Mouse (Mus musculus) embryonic facial prominence, embryonic 14.5 days (tissue): ENCODE data around the gene Trappc10. TPM values are rescaled to one million over a fixed set of nuclear protein-coding genes. Genes with fewer than 3 reads are reported as not detected.
A peak's percentile ranks its signal among the peaks of the same experiment; 100 is the strongest.

ENCODE experiments used
- ATAC-seq: fragments of 200-750 bp; cut with Nextera tagmentation; 2 replicates; pipeline ENCODE4 v1.8.0; 2017; ENCODE audit warnings: low read depth, moderate number of reproducible peaks, moderate TSS enrichment
- DNase-seq: peaks from one replicate; pipeline ENCODE4 v3.0.0-alpha.2; 2015; ENCODE audit warnings: low spot score
- H3K27ac ChIP-seq: fragments of 300-500 bp; sonication (generic); replicated peaks from 2 replicates; pipeline ENCODE4 v1.5.1; 2014; ENCODE audit warnings: low read depth, mild to moderate bottlenecking, low read length, moderate library complexity
- H3K27me3 ChIP-seq: fragments of 300-500 bp; sonication (generic); replicated peaks from 2 replicates; pipeline ENCODE4 v1.6.1; 2014; ENCODE audit warnings: low read length; ENCODE audit not compliant: control insufficient read depth, insufficient read depth
- H3K36me3 ChIP-seq: fragments of 300-500 bp; sonication (generic); 2 replicates; pipeline ENCODE4 v1.6.1; 2014; ENCODE audit warnings: low read length, mixed read lengths; ENCODE audit not compliant: control insufficient read depth, insufficient read depth
- H3K4me1 ChIP-seq: fragments of 300-500 bp; sonication (generic); 2 replicates; pipeline ENCODE4 v1.6.1; 2014; ENCODE audit warnings: antibody characterized with exemption, low read length; ENCODE audit not compliant: control insufficient read depth, insufficient read depth
- H3K4me2 ChIP-seq: fragments of 300-500 bp; sonication (generic); 2 replicates; pipeline ENCODE4 v1.6.1; 2014; ENCODE audit warnings: low read depth, mild to moderate bottlenecking, low read length, moderate library complexity, mixed read lengths
- H3K4me3 ChIP-seq: fragments of 300-500 bp; sonication (generic); 2 replicates; pipeline ENCODE4 v1.5.1; 2014; ENCODE audit warnings: low read depth, mild to moderate bottlenecking, low read length
- H3K9ac ChIP-seq: fragments of 300-500 bp; sonication (generic); 2 replicates; pipeline ENCODE4 v1.6.1; 2014; ENCODE audit warnings: low read depth, mild to moderate bottlenecking, low read length, moderate library complexity, mixed read lengths
- H3K9me3 ChIP-seq: fragments of 300-500 bp; sonication (generic); 2 replicates; pipeline ENCODE4 v1.6.1; 2016; ENCODE audit warnings: low read length; ENCODE audit not compliant: control insufficient read depth
- WGBS: fragments of 180-500 bp; shearing (Covaris S2); extraction: QIAGEN DNeasy Blood & Tissue Kit; methylation state at CpG from one replicate; pipeline ENCODE4 v1.1.7; 2014; 5-methylcytosine and 5-hydroxymethylcytosine counted together
- polyA plus RNA-seq: library from polyadenylated mRNA; unstranded; fragments of >200 nt; fragmentation: Nextera tagmentation; extraction: Ambion mirVana; gene quantifications from 2 replicates; pipeline ENCODE4 v1.2.1, GENCODE M21; 2014

The Trappc10 gene
- polyA plus RNA-seq, 1 experiment from 2014 or later: 17.4 TPM

DNA sequence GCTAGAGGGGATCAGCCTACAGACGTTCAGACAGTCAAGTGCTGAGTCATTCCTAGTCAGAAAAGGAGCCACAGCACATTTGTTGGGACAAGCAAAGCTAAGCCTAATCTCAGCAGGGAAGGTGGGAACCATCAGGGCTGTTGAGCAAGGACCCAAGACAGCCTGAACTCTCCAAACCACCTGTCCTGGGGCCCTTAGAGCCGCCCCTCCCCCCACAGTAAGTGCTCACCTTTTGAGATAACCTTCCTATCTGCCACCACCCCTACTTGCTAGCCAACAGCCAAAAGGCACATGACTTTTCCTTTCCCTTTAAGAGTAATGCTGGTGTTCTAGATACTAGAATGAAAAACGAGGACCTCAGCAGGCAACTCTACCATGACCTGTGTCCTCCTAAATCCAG is 60.9 kb downstream of the Trappc10 start:
- H3K4me3 ChIP-seq: no peak overlapping the region
- no peaks in the 10 kb centered on the region for H3K27me3 ChIP-seq
- no peaks in the 10 kb centered on the region for H3K9me3 ChIP-seq
- H3K27ac ChIP-seq: no peak overlapping the region
- H3K4me1 ChIP-seq: peaks cover 5% of the 10 kb centered on the region; the same call in 1 of the 2 replicates
- 76% methylated on average over 3 of the region's 3 CpGs for WGBS
- H3K9ac ChIP-seq: no peak overlapping the region
- H3K36me3 ChIP-seq: peaks cover 58% of the 10 kb centered on the region
- DNase-seq (no peak), ATAC-seq (no peak)
- H3K4me2 ChIP-seq: 0 out of 2 replicates have a peak overlapping the region, but pooled peaks have one; percentile 94

DNA sequence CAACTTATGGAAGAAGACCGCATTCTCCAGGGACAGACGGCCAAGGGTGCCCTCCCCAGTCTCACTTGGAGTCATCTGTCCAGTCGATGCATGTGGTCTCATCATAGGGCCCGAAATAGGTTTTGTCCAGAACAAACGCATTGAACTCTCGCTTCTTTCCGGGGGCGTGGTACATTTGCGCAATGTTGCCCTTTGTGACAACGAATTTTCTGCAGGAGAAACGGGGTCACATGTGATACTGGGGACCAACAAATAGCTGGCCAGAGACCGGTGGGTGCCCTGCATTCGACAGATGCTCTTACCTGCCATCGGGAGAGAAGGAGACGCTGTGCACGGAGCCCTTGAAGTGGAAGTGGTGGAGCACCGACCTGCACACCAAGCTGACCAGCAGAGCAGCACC is 62.1 kb downstream of the Trappc10 start:
- 97% methylated on average over 17 of the region's 17 CpGs for WGBS
- ATAC-seq (no peak), DNase-seq (no peak)
- Histone ChIP-seq H3K4me3 (no peak overlapping the region), H3K9ac (no peak overlapping the region), H3K4me2 (no peak overlapping the region), H3K9me3 (no peaks in the 10 kb centered on the region), H3K4me1 (peaks cover 5% of the 10 kb centered on the region; the same call in 1 of the 2 replicates), H3K27me3 (no peaks in the 10 kb centered on the region), H3K36me3 (peaks cover 58% of the 10 kb centered on the region), H3K27ac (no peak overlapping the region)

DNA sequence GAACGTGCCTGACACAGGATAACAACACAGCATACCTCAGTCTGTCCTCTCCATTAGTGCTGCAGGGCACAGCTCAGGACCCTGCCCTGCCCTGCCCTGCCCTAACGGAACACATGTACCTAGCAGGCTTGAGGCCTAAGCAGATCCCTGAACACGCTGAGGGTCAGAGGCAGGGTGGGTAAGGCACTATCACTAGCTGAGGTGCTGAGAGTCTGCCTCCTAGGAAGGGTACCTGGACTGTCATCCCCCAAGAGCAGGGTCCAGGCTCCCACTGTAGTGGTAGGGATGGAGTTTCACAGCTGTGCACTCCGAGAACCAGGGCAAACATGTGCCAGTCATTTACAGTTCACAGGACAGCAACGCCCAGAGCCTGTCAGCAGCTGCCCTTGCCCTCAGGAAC is 70.0 kb downstream of the Trappc10 start:
- no peak overlapping the region for H3K4me2 ChIP-seq
- H3K9ac ChIP-seq: no peak overlapping the region
- H3K4me3 ChIP-seq: no peak overlapping the region
- H3K27me3 ChIP-seq: no peaks in the 10 kb centered on the region
- H3K9me3 ChIP-seq: no peaks in the 10 kb centered on the region
- 83% methylated on average over 4 of the region's 5 CpGs for WGBS
- H3K36me3 ChIP-seq: peaks cover 84% of the 10 kb centered on the region
- DNase-seq (no peak), ATAC-seq (no peak)
- H3K4me1 ChIP-seq: no peaks in the 10 kb centered on the region
- H3K27ac ChIP-seq: no peak overlapping the region

DNA sequence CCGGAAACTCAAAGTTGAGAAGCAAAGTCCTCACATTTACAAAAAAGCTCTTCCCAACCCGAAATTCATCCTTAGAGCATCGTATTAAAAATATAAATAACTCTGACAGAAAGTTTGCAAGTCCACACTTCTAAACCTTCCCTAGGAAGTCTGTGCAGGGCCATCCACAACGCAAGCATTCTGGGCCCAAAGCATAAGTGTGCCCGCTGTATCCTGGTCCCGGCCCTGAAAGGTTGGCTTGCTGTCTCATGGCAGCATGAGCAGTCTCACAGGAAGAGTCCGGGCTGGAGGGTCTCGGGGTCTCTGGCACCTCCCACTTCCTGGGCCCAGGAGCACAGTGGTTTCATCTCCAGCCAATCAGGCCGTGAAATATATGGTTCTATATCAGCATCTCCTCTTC is 72.9 kb downstream of the Trappc10 start:
- DNase-seq (no peak), ATAC-seq (no peak)
- Histone ChIP-seq H3K9me3 (no peaks in the 10 kb centered on the region), H3K4me3 (no peak overlapping the region), H3K36me3 (peaks cover 69% of the 10 kb centered on the region), H3K9ac (no peak overlapping the region), H3K4me2 (no peak overlapping the region), H3K27me3 (no peaks in the 10 kb centered on the region), H3K4me1 (peaks cover 8% of the 10 kb centered on the region), H3K27ac (no peak overlapping the region)
- 91% methylated on average over 9 of the region's 9 CpGs for WGBS

DNA sequence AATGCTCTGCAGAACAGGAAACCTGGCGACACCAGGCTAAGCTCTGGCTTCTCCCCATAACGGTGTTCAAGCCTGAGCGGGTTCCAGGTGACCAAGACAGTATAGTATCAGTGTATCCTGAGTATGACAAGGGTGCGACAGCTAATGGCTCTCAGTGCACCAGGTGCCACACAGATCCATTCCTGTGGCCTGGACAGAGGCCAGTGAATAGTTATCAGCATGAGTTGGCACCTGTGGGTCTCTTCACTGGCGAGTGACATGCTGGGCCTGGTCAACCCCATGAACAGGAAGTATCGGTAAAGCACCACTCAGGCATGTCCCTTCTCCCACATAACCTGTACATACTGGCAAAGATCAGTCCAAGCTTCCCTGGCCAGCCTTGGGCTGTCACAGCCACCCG is 73.4 kb downstream of the Trappc10 start:
- Histone ChIP-seq H3K4me2 (no peak overlapping the region), H3K27ac (no peak overlapping the region), H3K4me3 (no peak overlapping the region), H3K36me3 (peaks cover 69% of the 10 kb centered on the region), H3K27me3 (no peaks in the 10 kb centered on the region), H3K9me3 (no peaks in the 10 kb centered on the region), H3K4me1 (peaks cover 8% of the 10 kb centered on the region), H3K9ac (no peak overlapping the region)
- ATAC-seq (no peak), DNase-seq (no peak)
- 94% methylated on average over 7 of the region's 7 CpGs for WGBS

DNA sequence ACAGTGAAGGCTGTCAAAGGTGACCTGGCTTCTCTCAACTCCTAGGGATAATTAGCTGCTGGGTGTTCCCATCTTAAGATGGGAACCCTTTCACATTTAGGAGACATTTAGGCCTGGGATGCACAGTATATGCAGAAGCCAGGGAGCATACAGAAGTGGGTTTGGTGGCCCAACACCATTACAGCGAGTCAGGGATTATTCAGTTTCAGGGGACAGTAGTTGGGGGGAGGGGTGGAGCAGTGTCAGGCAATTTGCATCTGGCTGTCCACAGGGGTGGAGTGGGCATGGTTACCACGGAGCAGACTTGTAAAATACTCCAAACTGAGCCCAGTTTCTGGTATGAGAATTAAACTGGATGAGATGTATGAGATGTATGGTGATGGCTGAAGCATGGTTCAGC is 74.0 kb downstream of the Trappc10 start:
- WGBS: 65% methylated on average over 2 of the region's 2 CpGs
- Histone ChIP-seq H3K4me1 (peaks cover 8% of the 10 kb centered on the region), H3K4me2 (peak overlapping the region; percentile 83; the same call in 1 of the 2 replicates), H3K27me3 (no peaks in the 10 kb centered on the region), H3K9ac (no peak overlapping the region), H3K9me3 (no peaks in the 10 kb centered on the region), H3K4me3 (no peak overlapping the region), H3K36me3 (peaks cover 69% of the 10 kb centered on the region), H3K27ac (no peak overlapping the region)
- no peak for ATAC-seq
- no peak for DNase-seq

DNA sequence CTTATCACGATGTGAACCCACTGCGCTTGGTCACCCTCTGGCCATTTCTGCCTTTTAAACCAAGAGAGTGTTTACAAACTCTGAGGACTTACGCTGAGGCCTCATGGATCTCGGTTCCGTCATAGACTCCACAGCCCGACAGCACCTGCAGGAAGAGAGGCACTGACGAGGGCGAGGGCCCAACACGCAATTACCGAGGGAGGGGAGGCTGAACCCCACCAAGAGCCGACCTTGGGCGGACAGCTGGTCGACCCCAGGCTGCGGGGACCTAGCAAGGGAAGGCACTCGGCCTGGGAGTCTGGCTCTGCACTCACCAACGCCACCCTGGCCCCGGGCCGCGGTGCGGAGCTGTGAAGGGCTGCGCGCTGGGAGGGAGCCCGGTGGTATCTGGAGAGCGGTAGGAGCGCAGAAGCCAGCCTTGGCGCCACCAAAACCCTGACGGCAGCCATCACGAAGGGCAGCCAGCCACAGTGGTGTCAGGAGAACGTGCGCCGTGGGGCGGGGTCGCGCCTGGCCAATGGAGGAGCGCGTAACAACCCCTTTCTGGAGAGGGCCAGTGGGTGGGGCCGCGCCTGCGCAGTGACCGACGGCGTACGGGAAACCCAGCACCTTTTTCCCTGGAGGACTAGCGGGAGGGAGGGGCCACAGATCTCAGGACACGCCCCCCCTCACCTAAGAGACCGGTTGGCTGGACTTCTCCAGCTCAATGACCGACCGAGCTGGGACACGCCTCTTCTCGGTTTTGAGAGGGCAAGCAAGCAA is 75.0 kb downstream of the Trappc10 start, which contains the start of gene D10Jhu81e:
Gene D10Jhu81e (minus strand): TSS at position 502 of the 762 bp plus-strand sequence.
- H3K9me3 ChIP-seq: no peaks in the 10 kb centered on the region
- H3K4me1 ChIP-seq: peaks cover 8% of the 10 kb centered on the region
- peak; percentile 97 for ATAC-seq
- DNase-seq: peak; percentile 98
- peak within 1 kb of the TSS; percentile 67 for H3K27ac ChIP-seq
- H3K9ac ChIP-seq: peak within 1 kb of the TSS; percentile 78
- under 1% methylated on average over 41 of the region's 50 CpGs for WGBS
- peaks cover 69% of the 10 kb centered on the region for H3K36me3 ChIP-seq
- H3K27me3 ChIP-seq: no peaks in the 10 kb centered on the region
- H3K4me2 ChIP-seq: peak within 1 kb of the TSS; percentile 83
- peak within 1 kb of the TSS; percentile 76 for H3K4me3 ChIP-seq

DNA sequence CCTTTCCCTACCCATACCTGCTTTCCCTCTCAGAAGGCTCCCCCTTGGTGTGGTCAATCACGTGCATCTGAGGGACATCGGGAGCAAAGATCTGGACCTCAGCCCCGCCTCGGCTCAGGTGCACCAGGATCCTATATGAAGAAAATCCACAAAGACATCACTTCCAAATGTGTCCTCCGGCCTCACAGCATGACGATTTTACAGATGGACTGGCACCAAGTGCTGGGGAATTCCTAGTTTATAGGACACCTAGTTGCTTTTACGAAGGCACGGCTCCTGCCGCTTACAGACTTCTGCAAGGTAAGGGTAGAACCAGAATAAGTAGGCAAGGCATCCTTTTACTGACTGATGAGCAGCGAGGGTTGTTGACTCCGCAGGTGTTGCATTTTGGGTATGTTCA is 75.6 kb downstream of the Trappc10 start:
- H3K4me1 ChIP-seq: peaks cover 8% of the 10 kb centered on the region
- H3K4me3 ChIP-seq: peak overlapping the region; percentile 76
- 86% methylated on average over 11 of the region's 11 CpGs for WGBS
- peaks cover 69% of the 10 kb centered on the region for H3K36me3 ChIP-seq
- peak overlapping the region; percentile 78 for H3K9ac ChIP-seq
- H3K27ac ChIP-seq: no peak overlapping the region
- DNase-seq (no peak), ATAC-seq (no peak)
- H3K4me2 ChIP-seq: peak overlapping the region; percentile 83
- no peaks in the 10 kb centered on the region for H3K9me3 ChIP-seq
- H3K27me3 ChIP-seq: no peaks in the 10 kb centered on the region

DNA sequence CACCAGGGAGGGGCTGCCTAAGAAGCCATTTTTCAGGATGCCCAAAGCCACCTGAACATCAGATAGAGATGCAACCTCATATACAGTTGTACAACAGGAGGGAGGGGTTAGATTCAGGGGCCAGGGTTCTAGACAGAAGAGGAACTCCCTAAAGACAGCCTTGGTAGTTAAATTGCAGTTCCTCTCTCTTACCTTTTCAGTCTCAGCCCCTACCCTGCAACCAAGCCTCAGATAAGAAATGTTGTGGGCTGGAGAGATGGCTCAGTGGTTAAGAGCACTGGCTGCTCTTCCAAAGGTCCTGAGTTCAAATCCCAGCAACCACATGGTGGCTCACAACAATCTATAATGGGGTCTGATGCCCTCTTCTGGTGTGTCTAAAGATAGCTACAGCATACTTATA is 76.7 kb downstream of the Trappc10 start:
- ATAC-seq: no peak
- Histone ChIP-seq H3K27ac (no peak overlapping the region), H3K27me3 (no peaks in the 10 kb centered on the region), H3K4me2 (no peak overlapping the region), H3K4me3 (no peak overlapping the region), H3K36me3 (peaks cover 69% of the 10 kb centered on the region), H3K9ac (no peak overlapping the region), H3K9me3 (no peaks in the 10 kb centered on the region), H3K4me1 (peaks cover 8% of the 10 kb centered on the region)
- DNase-seq: no peak
